Mouse (Mus musculus) liver, embryonic 14.5 days (tissue): ENCODE results near the gene Rasgrp2. TPM values are rescaled to one million over a fixed set of nuclear protein-coding genes. Genes with fewer than 3 reads are reported as not detected.

Source experiments
- ATAC-seq: fragments of 200-750 bp; cut with Nextera tagmentation; 2 replicates; pipeline ENCODE4 v1.8.0; 2017; ENCODE audit warnings: moderate number of reproducible peaks, mild to moderate bottlenecking, moderate library complexity; ENCODE audit not compliant: insufficient read depth
- DNase-seq, 3 experiments: peaks; one replicate each; pipeline ENCODE4 v3.0.0-alpha.2; 2012 to 2013; ENCODE audit warnings: low read depth in 3 of 3, low spot score in 3 of 3
- H3K27ac ChIP-seq: fragments of 300-500 bp; sonication (generic); 2 replicates; pipeline ENCODE4 v1.5.1; 2014; ENCODE audit warnings: moderate library complexity, mild to moderate bottlenecking, control low read depth, inconsistent platforms
- H3K27me3 ChIP-seq: fragments of 300-500 bp; sonication (generic); 2 replicates; pipeline ENCODE4 v1.6.1; 2014; ENCODE audit warnings: mild to moderate bottlenecking, low read length, moderate library complexity; ENCODE audit not compliant: control insufficient read depth, insufficient read depth
- H3K36me3 ChIP-seq: fragments of 300-500 bp; sonication (generic); replicated peaks from 2 replicates; pipeline ENCODE4 v1.6.1; 2014; ENCODE audit warnings: low read depth; ENCODE audit not compliant: control insufficient read depth, insufficient read depth
- H3K4me1 ChIP-seq, 2 experiments: fragments of 200-500 bp in 1 of 2; fragments of 300-500 bp in 1 of 2; sonication (generic) in 1 of 2; replicated peaks; 2 replicates each; pipeline ENCODE4 v1.6.1; 2012 to 2014; ENCODE audit warnings: antibody characterized with exemption in 1 of 2, inconsistent platforms in 1 of 2, low read length in 1 of 2; ENCODE audit not compliant: control insufficient read depth in 2 of 2, insufficient read depth in 2 of 2
- H3K4me2 ChIP-seq: fragments of 300-500 bp; sonication (generic); 2 replicates; pipeline ENCODE4 v1.6.1; 2014; ENCODE audit warnings: low read depth, mild to moderate bottlenecking, control low read depth, moderate library complexity
- H3K4me3 ChIP-seq, 2 experiments: fragments of 200-500 bp in 1 of 2; fragments of 300-500 bp in 1 of 2; sonication (generic) in 1 of 2; 2 replicates each; pipeline ENCODE4 v1.5.1; 2012 to 2014; ENCODE audit warnings: low read depth in 2 of 2, low read length in 2 of 2, mild to moderate bottlenecking in 2 of 2, control low read depth in 1 of 2, inconsistent platforms in 1 of 2, moderate library complexity in 1 of 2; ENCODE audit not compliant: insufficient read depth in 1 of 2
- H3K9ac ChIP-seq: fragments of 300-500 bp; sonication (generic); replicated peaks from 2 replicates; pipeline ENCODE4 v1.6.1; 2014; ENCODE audit warnings: mild to moderate bottlenecking, control low read depth, moderate library complexity
- H3K9me3 ChIP-seq: fragments of 300-500 bp; sonication (generic); 2 replicates; pipeline ENCODE4 v1.6.1; 2016; ENCODE audit warnings: low read length, mixed read lengths; ENCODE audit not compliant: control insufficient read depth
- CTCF ChIP-seq: IDR thresholded peaks from 2 replicates; pipeline ENCODE4 v1.5.1; 2016; ENCODE audit warnings: antibody characterized with exemption, low read depth, control low read depth
- EP300 ChIP-seq: IDR thresholded peaks from 2 replicates; pipeline ENCODE4 v1.6.1; 2016; ENCODE audit warnings: antibody characterized with exemption, low read depth
- WGBS: fragments of 180-500 bp; shearing (Covaris S2); extraction: QIAGEN DNeasy Blood & Tissue Kit; methylation state at CpG from one replicate; pipeline ENCODE4 v1.1.7; 2014; ENCODE audit not compliant: insufficient replicate concordance; 5-methylcytosine and 5-hydroxymethylcytosine counted together
- polyA plus RNA-seq, 2 experiments: library from polyadenylated mRNA; depleted of rRNA in 1 of 2; stranded (reverse) in 1 of 2; unstranded in 1 of 2; fragments of >200 nt; fragmentation: Nextera tagmentation in 1 of 2; extraction: Ambion mirVana in 1 of 2; gene quantifications; 2 replicates each; pipeline versions ENCODE4 v1.2.1 to v1.2.3; 2012 to 2014

The Rasgrp2 gene
- polyA plus RNA-seq, 2 experiments: 74.5 to 76.3 TPM

DNA sequence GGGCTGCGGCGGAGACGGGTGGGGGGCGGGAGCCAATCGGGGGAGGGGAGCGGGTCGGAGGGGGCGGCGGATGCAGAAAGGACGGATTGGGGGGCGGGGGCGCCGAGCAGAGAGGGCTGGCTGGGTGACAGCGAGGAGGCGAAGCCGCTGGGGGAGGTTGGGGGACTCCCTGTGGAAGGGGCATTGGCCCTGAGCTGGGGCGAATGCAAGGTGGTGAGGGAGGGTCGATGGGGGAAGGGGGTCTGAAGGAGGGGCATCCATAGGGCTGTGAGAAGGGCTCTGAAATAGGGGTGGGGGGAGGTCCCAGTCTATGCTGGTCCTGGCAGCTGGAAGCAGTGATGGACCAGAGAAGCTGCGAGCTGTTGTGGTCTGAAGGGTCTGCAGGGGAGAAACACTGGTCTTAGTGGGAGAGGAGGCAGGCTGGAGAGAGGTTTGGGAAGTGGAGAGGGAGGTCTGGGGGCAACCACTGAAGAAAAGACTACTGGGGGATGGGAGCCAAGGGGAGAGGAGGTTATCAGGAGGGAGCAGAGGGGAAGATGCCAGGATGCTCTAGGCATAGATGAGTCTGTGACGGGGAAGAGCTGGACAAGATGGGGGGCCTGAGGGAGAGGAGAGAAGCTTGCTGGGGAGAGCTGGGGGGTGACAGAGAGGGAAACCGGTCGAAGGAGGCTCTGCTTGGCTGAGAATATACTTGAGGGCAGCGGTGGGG is 20.0 kb downstream of the Rasgrp2 start:
- WGBS: 12% methylated on average over 19 of the region's 23 CpGs
- no peak overlapping the region for H3K9ac ChIP-seq
- no peak overlapping the region for H3K27ac ChIP-seq
- DNase-seq (no peak), ATAC-seq (no peak)
- H3K4me1 ChIP-seq: no peaks in the 10 kb centered on the region
- H3K4me3 ChIP-seq: no peak overlapping the region
- H3K27me3 ChIP-seq: peaks cover 26% of the 10 kb centered on the region
- H3K36me3 ChIP-seq: no peaks in the 10 kb centered on the region
- H3K9me3 ChIP-seq: no peaks in the 10 kb centered on the region
- TF ChIP-seq CTCF (no peak), EP300 (no peak)
- H3K4me2 ChIP-seq: no peak overlapping the region

DNA sequence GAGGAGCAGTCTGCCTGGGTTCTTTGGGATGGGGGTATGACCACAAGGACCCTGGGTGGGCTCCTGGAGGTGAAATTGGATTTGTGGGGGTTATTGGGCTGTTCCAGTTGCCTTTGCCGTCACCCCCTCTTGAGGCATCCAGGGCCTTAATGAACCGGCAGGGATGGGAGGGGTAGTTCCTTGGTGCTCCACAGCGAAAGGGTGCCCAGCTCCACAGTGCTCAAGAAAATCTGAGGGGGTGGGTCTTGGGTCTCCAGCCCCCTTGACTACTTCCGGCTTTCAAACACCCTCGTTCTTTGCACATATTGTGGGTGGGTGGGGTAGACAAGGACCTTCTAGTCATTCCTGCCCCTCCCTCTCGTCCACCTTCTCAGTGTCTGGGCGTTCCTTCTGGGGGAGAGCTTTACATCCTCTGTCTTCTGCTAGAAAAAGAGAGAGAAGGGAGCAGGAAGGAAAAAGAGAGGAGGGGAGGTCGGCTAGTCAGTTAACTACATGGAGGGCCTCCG is 20.7 kb downstream of the Rasgrp2 start:
- H3K9ac ChIP-seq: no peak overlapping the region
- no peaks in the 10 kb centered on the region for H3K36me3 ChIP-seq
- H3K4me2 ChIP-seq: no peak overlapping the region
- H3K9me3 ChIP-seq: no peaks in the 10 kb centered on the region
- peaks cover 26% of the 10 kb centered on the region for H3K27me3 ChIP-seq
- ATAC-seq (no peak), DNase-seq (no peak)
- H3K27ac ChIP-seq: no peak overlapping the region
- no peak overlapping the region for H3K4me3 ChIP-seq
- no peak for TF ChIP-seq EP300
- no peak for TF ChIP-seq CTCF
- no peaks in the 10 kb centered on the region for H3K4me1 ChIP-seq
- 43% methylated on average over 9 of the region's 9 CpGs for WGBS

DNA sequence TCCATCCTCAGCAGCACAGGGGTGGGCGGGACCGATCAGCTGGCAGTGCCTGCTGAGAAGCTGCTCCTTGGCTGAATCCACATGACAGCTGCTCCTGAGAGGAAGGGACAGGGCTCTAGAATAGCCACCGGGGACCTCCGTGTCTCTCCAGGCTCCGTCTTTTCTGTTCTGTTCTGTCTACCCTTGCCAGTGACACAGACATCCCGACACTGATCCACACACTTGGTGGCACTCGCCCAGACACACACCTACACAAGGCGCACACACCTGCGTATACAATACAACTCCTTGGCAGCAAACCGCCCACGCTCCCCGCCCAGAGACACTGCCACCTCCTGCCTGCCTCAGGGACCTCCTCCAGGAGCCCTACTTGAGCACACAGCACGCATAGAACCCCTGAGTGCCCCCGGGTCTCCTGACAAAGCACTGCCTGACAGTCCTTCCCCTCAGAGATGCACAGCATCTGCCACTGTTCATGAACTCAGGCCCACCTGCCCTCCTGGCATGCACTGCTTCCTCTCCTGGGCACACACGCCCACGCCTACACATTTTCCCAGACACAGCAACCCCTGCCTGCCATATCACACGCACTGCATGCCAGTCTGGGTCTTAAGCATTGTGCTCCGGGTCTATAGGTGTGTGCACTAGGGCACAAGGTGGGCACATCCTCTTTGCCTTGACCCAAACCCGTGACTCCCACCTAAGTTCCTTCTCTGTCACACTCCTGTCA is 21.5 kb downstream of the Rasgrp2 start:
- 42% methylated on average over 19 of the region's 19 CpGs for WGBS
- no peak for ATAC-seq
- TF ChIP-seq EP300: no peak
- TF ChIP-seq CTCF: no peak

DNA sequence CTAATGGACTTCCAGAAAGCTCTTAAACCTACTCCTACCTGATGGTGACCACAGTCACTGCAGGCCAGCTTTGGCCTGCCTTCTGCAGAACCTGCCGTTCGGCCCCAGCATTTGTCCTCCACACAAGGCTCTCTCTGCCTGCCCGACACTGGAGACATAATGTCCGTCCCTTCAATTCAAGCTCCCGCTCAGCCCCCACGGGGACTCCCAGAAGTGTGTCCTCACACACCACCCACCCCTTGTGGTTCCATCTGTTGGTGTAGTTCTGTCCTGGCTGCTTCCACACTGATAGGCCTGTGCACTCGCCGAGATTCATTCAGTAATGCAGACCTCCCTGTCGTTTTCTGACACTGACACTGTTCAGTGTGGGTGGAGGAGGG is 22.1 kb downstream of the Rasgrp2 start:
- Histone ChIP-seq H3K9me3 (no peaks in the 10 kb centered on the region), H3K4me3 (no peak overlapping the region), H3K27me3 (peaks cover 33% of the 10 kb centered on the region), H3K27ac (no peak overlapping the region), H3K36me3 (no peaks in the 10 kb centered on the region), H3K4me2 (no peak overlapping the region), H3K9ac (no peak overlapping the region), H3K4me1 (no peaks in the 10 kb centered on the region)
- WGBS: 55% methylated on average over 9 of the region's 9 CpGs
- no peak for TF ChIP-seq EP300
- no peak for TF ChIP-seq CTCF
- DNase-seq (no peak), ATAC-seq (no peak)

More for the DNA sequence above, 21.5 kb downstream of the Rasgrp2 start:
- Histone ChIP-seq H3K9me3 (no peaks in the 10 kb centered on the region), H3K4me2 (no peak overlapping the region), H3K4me1 (no peaks in the 10 kb centered on the region), H3K9ac (no peak overlapping the region), H3K27ac (no peak overlapping the region), H3K36me3 (no peaks in the 10 kb centered on the region), H3K4me3 (no peak overlapping the region), H3K27me3 (peaks cover 28% of the 10 kb centered on the region)
- DNase-seq: no peak

DNA sequence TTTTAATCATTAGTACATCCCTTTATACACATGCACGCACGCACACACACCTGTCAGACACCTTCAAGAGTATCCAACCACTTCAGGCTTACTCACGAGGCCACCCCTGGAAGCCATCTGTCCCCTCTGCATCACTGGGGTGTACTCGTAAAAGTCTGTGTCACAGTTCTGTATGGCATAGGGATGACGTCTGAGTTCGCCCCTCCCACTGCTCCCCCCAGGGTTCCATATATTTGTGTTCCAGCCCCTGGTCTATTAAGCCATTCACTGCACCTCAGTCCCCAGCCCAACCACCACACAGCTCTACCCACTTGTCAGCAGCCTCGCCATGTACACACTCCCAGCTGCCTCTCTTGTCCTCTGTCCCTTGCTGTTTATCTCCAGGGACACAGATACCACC is 22.9 kb downstream of the Rasgrp2 start:
- ATAC-seq: no peak

More for the DNA sequence above, 22.9 kb downstream of the Rasgrp2 start:
- H3K4me2 ChIP-seq: no peak overlapping the region
- H3K4me1 ChIP-seq: no peaks in the 10 kb centered on the region
- TF ChIP-seq EP300 (no peak), CTCF (no peak)
- no peaks in the 10 kb centered on the region for H3K9me3 ChIP-seq
- no peak overlapping the region for H3K4me3 ChIP-seq
- peaks cover 41% of the 10 kb centered on the region for H3K27me3 ChIP-seq
- H3K27ac ChIP-seq: no peak overlapping the region
- no peaks in the 10 kb centered on the region for H3K36me3 ChIP-seq
- no peak overlapping the region for H3K9ac ChIP-seq
- DNase-seq: no peak
- 50% methylated on average over 7 of the region's 7 CpGs for WGBS
